Mouse (Mus musculus) layer of hippocampus, postnatal 14 days (tissue): ENCODE data around the gene Csrp2. TPM values are rescaled to one million over a fixed set of nuclear protein-coding genes. Genes with fewer than 3 reads are reported as not detected.

ENCODE experiments used
- DNase-seq, 2 experiments: peaks; one replicate each; pipeline ENCODE4 v3.0.0; 2021 to 2022; ENCODE audit warnings: low spot score in 2 of 2, mixed read lengths in 1 of 2
- long read RNA-seq, 2 experiments: library from polyadenylated mRNA; stranded (forward); transcript quantifications; one replicate each; pipeline ENCODE4 v2.0.0; 2021
- total RNA-seq, 2 experiments: library from RNA; stranded (reverse); gene quantifications; 2 replicates each; pipeline ENCODE4 v1.2.3; 2021

The Csrp2 gene
- total RNA-seq = 10 to 100 TPM; 40.3 to 59.2 TPM
- long read RNA-seq, experiment 1, partial matches to known transcripts = 0 of 6 reads
- long read RNA-seq, experiment 1, other reads (novel, unspliced or antisense) = 1 of 6 reads
- long read RNA-seq, experiment 2, transcript Csrp2-201 (6 exons, 1,384 nt) = major isoform, 15 of 19 reads
- long read RNA-seq, experiment 2, partial matches to known transcripts = 2 of 19 reads
- long read RNA-seq, experiment 2, other reads (novel, unspliced or antisense) = 2 of 19 reads

DNA sequence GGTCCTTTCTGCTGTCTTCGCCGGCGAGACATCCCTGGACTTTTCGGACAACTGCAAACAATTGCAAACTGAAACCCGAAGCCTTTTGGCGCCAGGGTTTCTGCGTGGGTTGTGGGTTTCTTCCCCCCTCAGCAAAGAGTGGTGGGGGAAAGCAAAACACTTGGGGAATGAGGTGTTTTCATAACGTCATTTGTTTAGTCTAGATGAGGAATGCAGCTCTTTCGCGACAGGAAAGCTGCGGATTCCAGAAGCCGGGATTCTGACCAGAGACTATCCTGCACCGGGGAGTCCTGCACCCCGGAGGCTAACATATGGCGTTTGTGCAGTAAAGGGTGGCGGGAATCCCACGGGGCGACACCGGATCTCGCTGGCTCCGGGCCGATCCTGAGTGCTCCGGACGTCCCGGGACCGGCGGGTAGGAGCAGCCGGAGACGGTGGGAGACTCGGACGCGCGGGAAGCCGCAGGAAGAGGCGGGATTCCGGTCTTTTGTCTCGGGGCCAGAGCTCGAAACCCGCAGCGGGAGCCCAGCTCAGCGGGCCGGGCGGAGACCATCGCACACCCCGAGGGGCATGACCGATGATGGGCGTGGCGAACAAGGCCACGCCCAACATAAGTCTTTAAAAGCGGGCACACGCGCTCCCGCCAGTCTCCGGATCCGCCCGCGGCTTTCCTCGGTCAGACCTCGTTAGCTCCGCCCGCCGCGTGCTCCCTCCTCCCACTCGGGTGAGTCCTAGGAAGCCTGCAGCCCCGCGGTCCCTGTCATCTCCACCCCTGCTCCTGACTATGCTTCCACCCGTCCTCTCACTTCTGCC is at the start of gene Csrp2:
Gene Csrp2, plus strand, starts transcription at position 259 of the 813 bp plus-strand sequence.
- peak; percentile 66 to 71 for DNase-seq

DNA sequence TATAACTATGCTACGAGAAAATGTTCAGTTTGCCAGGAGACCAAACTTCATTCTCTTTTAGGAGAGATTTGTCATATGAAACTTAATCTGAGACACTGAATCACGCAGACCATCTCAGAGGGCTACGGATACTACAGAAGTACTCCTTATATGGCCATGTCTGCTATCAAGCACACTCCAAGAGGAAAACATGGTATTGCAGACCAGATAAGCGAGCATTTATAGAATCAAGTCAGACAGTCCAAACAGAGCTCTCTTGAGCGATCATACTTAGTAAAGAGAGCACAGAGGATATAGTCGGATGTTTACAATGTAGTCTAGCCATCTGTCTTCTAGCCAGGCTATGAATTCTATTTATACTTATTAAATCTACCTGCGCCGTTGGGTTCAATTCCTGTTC is 44.7 kb upstream of the Csrp2 start:
- no peak for DNase-seq

DNA sequence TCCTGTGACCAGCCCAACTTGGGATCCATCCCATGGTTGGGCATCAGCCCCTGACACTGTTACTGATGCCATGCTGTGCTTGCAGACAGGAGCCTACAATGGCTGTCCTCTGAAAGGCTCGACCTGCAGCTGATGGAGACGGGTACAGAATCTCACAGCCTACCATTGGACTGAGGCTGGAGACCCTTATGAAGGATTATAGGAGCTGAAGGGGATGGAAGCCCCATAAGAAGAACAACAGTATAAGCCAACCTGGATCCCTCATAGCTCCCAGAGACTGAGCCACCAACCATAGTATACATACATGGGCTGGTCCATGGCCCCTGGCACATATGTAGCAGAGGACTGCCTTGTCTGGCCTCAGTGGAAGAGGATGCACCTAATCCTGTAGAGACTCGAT is 42.6 kb upstream of the Csrp2 start:
- DNase-seq = no peak

DNA sequence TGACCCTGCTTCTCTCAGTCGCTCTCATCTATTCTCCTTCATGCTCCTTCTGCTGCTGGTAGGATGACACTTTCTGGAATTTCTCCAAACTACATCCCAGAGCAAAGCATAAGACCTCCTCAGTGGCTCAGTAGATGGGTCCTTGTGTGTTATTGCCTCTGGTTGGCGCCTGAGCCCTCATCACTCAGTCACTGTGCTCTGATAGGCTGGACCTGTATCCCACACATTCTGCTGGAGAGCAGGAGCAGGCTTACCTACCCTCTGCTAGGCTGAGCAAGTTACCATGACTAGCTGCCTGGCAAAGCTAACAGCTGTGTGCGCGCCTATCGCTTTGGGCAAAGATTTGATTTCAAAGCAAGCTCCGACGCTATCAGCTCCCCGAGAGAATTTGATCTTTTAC is 41.7 kb upstream of the Csrp2 start:
- no peak for DNase-seq

DNA sequence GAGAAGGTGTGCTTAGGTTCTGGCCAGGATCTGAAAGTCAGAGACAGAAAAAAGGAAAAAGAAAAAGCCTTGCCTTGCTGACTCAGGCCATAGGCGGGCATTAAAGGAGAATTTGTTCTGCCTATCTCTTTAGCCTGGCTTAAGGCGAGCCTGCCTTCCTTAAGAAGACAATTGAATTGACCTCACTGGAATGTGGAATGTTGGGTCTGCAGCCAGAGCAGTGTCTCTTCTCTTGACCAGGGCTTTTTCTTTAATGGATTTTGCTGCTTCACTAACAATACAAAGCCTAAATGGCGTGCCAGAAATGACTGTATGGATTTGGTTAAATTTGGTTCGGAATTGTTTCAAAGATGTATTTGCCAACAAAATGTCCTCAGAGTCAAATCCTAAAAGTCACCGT is 40.9 kb upstream of the Csrp2 start:
- no peak for DNase-seq

DNA sequence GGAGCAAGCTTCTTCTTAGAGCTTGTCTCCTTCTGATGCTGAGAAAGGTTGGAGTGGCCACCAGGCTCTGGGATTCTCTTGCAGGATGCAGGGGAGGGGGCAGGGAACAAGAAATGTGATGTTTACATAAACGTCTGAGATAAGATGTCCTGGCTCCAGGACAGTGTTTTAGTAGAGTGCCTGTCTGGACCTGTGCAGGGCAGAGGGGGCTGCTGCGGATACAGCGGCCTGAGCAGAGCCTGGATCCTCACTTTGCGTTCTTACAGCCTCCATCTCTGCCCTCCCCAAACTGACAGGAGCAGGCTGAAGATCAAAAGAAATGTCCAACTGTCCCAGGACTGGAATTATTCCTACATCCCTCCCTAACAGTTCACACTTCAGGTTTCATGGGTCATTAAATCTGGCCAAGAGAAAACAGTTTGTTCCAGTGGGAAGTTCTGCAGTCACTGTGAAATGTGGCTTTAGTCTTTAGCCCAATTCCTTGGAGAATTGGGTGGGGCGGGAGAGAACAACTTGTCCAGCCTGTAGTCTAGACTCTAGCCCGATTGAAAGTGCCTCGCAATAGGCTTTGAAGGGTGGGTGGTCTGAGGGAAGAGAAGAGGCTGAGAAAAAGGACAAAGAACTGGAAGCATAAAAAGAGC is 40.0 kb upstream of the Csrp2 start:
- no peak for DNase-seq

DNA sequence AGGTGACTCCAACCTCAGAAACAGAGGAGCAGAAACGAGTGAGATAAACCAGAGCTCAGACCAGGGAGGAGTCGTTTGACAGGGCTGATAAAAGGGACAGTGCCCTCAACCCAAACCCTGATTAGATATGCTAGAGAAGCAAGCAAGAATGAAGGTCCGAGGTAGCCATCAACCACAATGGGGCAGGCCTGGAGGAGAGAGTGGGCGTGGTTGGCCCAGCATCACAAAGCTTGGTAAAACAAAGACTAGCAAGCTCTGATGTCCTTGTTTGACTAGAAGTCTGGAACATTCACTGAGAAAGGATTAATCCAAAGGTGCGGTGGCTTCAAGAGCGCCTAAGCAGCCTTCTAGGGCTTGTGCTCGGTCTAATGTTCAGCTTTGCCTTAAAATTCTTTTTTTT is 38.2 kb upstream of the Csrp2 start:
- DNase-seq = no peak

DNA sequence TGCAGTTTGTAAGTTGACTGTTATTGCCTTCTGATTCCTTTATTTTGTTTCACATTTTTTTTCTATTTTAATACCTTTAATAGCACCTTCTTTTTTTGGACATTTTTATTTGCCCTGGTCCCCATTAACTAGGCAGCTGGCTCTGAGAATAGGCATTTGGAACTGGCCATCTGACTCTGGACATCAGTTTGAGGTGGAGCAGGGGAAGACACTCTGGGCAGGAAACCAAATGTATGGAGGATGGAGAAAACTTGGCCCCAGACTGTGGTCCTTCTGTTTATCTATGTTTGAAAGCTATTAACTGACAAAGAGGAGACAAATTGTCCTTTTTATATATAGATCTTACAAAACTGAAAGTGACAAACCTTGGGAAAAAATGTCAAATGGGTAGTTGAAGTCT is 36.9 kb upstream of the Csrp2 start:
- no peak for DNase-seq

DNA sequence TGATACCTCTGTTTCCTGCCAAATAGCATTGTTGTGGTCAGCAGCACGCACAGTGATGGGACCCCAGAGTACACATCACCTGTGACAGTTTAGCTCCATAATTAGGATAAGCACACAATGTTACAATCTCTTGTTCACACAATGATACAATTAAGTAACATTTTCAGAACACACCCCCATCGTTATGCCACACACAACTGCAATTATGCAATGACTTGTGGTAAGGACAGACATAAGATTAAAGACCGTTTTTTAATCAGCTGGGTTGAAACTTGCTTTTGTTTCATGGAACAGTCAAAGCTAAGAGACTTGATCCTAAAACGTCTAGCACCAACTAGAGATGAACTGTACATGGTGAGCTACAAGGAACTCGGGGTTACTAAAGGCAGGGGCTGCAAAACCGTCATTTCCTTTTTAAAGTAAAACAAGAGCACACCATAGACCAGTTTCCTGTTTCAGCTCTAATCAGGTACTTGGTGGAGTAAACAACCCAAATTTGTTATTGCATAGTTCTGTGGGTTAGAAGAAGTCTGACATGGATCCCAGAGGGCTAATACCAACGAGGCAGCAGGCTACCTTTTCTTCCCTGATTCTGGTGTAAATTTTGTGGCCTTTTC is 28.8 kb upstream of the Csrp2 start:
- DNase-seq = no peak

DNA sequence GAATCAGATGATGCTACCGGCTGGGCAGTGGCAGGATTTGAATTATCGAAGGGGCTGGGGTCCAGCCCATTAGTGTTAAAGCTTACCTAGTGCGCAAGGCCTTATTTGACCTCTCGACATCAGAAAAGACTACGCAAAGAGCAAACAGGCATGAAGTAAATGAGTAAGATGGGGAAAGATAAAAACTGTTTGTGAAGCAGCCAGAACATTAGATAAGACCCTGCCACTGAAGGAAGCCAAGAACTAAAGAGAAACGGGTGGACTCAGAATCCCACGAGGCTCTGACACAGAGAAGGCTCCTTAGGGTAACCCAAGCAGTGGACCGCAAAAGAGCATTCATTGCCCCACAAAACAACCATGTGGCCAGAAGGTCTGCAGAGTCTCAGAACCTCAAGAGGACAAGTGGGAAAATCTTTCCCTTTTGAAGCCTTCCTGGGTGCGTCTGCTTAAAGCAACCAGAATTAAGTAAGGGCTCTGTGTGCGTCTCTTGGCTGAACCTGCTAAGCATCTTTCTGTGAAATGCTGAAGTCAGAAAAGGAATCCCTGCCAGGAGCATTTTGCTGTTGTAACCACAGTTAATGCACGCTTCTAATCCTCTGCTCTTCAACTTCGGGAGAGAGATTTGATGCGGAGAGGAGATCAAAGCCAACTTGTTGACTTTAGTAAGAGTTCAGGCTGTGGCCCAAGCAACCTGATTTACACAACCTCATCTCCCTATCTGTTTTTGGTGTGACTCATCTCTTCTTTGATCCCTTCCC is 19.7 kb upstream of the Csrp2 start:
- DNase-seq = no peak

DNA sequence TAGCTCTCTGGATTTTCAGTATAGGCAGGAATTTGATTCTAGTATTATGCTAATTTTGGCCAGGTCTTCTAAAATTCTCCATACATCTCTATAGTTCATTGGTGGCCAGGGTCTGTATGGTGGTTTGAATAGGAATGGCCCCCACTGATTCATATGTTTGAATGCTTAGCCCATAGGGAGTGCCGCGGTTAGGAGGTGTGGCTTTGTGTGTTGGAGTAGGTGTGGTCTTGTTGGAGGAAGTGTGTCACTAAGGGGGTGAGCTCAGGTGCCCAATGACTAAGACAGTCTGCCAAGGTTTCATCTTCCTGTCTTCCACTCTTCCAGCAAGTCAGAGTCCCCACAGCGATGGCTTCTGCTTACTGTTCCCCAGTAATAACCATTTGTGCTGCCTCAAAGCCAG is 15.7 kb upstream of the Csrp2 start:
- DNase-seq = no peak

DNA sequence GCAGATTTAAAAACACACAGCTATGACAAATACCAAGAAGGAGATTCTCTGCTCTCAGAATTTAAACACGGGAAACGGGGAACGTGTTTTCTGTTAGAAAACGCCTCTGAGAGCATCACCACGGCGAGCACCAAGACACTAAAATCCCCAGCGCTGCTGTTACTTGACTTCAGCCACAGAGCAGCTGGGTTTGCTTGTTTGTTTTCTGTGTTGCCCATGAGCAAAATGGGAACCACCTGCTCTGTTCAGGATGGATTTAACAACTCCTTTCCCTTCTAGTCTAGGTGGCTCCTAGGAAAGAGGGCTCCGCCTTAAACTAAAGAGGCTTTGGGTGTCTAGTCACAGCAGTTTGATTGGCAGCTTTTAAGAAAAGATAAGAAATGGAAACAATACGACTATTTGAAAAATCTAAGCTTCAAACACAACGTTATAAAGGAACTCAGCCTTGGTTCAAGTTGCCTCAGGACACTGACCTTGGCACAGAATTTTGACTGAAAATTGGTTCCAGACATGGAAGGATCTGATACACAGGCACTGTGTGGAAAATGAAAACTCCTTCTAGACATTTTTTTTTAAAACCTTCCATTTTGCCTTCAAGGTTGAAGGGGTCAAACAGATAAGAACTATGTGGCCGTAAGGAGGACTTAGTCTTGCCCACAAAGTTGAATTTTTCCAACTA is 2.8 kb upstream of the Csrp2 start:
- no peak for DNase-seq

DNA sequence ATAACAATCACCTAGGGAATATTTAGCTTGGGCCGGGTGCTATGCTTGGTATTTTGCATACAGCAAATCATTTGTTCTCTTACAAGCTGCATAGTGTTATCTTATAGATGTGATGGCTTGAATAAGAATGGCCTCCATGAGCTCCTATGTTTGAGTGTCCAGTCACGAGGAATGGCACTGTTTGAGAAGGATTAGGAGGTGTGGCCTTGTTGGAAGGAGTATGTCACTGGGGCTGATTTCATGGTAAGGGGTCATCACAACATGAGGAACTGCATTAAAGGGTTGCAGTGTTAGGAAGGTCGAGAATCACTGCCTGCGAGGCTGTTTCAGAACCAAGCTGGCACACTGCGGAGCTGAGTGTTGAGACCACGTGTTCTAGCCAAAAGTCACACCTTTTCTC is 2.1 kb upstream of the Csrp2 start:
- DNase-seq = no peak

DNA sequence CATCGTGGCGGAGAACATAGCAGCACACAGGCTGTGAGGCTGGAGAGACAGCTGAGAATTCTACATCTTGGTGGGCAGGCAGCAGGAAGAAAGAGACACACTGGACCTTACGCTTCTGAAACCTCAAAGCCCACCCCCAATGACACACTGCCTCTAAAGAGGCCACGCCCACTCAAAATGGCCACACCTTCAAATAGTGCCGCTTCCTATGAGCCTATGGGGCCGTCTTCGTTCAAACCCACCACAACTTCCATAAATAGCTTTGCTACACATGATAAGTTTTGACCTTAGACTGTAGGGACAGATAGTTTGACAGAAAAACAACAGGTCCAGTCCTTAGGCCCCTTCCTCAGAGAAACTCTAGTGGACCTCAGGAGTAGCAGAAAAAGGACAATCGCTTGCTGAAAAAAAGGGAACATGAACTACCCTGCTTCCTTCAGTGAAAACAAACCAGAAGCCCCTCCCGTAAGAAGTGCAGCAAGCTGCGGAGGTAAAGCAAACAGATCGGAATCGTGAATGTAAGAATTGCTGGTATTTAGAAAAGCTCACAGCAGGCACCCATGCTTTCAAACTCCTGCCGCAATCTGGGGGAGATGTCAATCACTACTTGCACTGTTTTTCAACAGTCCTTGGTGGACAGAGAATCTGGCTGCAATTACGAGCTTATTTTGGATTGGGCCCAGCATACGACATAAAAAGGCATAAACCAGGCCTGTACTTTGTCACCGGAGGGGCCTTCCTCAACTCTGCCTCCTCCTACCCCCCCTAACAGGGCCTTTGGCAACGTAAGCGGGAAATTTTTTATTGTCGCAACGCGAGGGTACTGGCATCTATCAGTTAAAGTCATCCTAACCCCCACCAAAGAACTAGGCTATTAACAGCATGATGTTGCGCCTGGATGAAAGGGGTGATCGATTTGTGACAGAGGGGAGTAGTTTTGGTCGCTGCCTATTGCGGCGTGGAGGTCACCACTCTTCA is 886 bp upstream of the Csrp2 start:
- DNase-seq = no peak

DNA sequence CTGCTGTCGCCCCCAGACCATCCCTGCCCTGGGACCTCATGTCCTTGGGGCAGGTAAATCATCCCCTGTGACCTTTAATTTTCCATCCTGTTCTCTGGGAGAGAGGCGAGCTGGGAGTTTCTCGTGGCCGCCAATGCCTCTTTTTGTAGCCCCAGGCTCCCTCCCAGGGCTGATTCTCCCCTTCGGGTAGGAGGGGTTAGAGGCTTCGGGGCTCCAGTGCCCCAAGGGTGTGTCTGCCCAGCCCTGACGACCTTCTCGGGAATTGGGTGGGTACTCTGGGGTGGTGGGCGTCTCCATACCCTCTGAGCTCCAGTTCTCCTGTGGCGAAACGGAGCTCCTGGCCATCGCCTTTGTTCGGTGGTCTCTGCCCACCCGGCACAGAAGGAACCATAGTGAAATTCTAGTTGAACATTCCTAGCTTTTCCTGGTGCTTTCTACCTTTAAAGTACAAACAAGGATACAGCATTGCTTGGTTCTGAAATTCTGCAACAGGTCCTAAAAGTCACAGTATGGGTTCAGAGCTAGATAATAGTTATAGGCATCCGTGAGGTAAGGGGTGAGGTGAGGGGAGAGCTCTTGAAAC is 870 bp downstream of the Csrp2 start:
- DNase-seq = no peak

DNA sequence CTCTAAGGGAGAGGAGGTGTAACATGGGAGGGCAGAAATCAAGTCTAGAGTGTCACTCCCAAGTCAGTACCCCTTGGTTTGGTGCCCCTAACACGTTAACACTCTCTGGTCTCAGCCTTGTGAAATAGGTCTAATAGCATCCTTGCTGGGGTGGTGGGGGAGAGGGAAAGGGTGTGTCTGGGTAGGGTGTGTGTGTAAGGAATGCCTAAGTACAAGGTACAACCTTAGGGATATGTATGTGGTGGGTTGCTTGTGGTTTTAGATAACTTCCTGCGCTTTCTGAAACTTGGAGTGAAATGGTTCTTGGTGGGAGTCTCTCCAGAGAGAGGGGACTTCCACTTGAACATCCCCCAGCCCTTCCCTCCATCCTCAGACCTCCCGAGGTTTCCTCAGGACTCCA is 2.3 kb downstream of the Csrp2 start:
- DNase-seq = no peak

DNA sequence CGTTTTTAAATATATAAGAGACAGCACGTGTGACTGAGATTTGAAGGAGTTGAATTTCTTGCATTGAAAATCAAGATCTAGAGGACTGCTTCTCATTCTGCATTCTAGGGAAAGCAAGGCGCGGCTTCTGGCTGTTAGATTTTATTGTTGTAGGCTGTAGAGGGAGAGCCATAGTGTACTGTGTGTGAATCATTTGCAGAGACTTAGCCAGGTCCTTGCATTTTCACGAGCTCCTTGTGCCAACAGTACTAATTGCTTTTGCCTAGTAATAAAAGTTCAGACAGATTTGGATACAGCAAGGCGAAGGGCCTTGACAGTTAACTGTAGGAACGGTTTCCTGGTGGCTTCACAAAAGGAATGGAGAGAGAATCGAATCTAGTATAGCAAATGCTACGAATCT is 3.0 kb downstream of the Csrp2 start:
- DNase-seq = no peak

DNA sequence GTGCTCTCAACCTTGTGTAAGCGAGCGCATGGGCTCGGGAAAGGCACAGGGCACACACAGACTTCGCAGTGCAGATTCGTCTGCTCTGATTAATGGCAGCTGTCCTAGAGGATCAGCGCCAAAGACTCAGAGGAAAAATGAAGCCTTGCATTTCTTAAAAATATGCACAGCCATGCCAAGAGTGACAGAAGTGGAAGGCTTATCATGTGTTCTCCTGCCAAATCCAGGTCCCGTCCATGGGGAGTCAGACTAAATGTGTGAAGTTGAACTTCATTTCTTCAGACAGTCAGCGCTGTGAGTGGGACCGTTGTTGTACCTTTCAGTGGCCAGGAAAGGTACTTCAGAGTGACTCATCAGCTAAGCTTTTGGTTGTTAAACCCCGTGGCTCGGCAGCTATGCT is 7.9 kb downstream of the Csrp2 start:
- no peak for DNase-seq

DNA sequence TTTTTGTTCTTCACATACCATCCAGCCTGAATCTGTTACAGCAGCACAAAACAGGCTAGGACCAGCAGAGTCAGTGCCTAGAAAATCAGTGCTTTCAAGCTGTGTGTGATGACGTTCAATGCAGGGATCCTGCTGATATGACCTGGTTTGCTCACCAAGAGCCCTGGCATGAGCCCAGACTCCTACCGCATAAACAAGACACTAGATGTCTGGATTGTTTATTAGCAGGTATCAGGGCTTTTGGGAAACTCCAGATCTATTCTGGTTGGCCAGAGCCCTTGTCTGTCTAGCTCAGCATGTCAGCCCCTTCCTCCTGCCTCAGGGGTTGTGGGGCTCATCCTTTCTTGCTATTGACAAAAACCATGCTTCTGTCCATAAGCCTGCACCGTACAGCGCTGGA is 10.2 kb downstream of the Csrp2 start:
- no peak for DNase-seq
